Mouse (Mus musculus) MEL (cell line): ENCODE results near the gene Sox30.

Experiments
- CTCF ChIP-seq, 3 experiments: IDR thresholded peaks in 2 of 3; conservative IDR thresholded peaks in 1 of 3; 2 replicates each; pipeline ENCODE4 v1.5.1; 2011 to 2012; ENCODE audit warnings: low read length in 3 of 3, low read depth in 2 of 3, mild to moderate bottlenecking in 2 of 3, improper control_type of control experiment in 1 of 3, inconsistent platforms in 1 of 3, mixed read lengths in 1 of 3, moderate library complexity in 1 of 3; ENCODE audit not compliant: control insufficient read depth in 1 of 3, insufficient read depth in 1 of 3, poor library complexity in 1 of 3, severe bottlenecking in 1 of 3
- EP300 ChIP-seq, 2 experiments: IDR thresholded peaks; 2 replicates each; pipeline ENCODE4 v1.6.1; 2011; ENCODE audit warnings: improper control_type of control experiment in 2 of 2, low read length in 2 of 2, low read depth in 1 of 2, mild to moderate bottlenecking in 1 of 2
- GATA1 ChIP-seq: IDR thresholded peaks from 2 replicates; pipeline ENCODE4 v1.6.1; 2011; ENCODE audit warnings: low read depth, low read length, improper control_type of control experiment
- MXI1 ChIP-seq: IDR thresholded peaks from 2 replicates; pipeline ENCODE4 v1.6.1; 2011; ENCODE audit warnings: mild to moderate bottlenecking, low read depth, low read length, improper control_type of control experiment
- POLR2A ChIP-seq, 2 experiments: IDR thresholded peaks; 2 replicates each; pipeline ENCODE4 v1.6.1; 2011 to 2012; ENCODE audit warnings: low read length in 2 of 2, mild to moderate bottlenecking in 2 of 2, control low read depth in 1 of 2, improper control_type of control experiment in 1 of 2, low read depth in 1 of 2, moderate library complexity in 1 of 2; ENCODE audit not compliant: control insufficient read depth in 1 of 2, insufficient read depth in 1 of 2, poor library complexity in 1 of 2
- TAL1 ChIP-seq: IDR thresholded peaks from 2 replicates; pipeline ENCODE4 v1.6.1; 2012; ENCODE audit warnings: mild to moderate bottlenecking, inconsistent platforms, low read length, moderate library complexity, mixed read lengths
- ZMIZ1 ChIP-seq: IDR thresholded peaks from 2 replicates; pipeline ENCODE4 v1.6.1; 2012; ENCODE audit warnings: low read depth, mild to moderate bottlenecking, inconsistent platforms, low read length, improper control_type of control experiment, moderate library complexity

- TF ChIP-seq EP300 (IDR thresholded peaks at IDR 0.05; ENCODE audit: low read depth in 1 of 2, low read length in 2 of 2) (no peak), GATA1 (no peak), ZMIZ1 (no peak), MXI1 (no peak), POLR2A (IDR thresholded peaks at IDR 0.05; ENCODE audit: control insufficient read depth in 1 of 2, insufficient read depth in 1 of 2, low read depth in 1 of 2, low read length in 2 of 2, poor library complexity in 1 of 2) (no peak), CTCF (IDR thresholded peaks at IDR 0.05 in 2 of 3, conservative IDR thresholded peaks at IDR 0.05 in 1 of 3; ENCODE audit: control insufficient read depth in 1 of 3, insufficient read depth in 1 of 3, low read depth in 2 of 3, low read length in 3 of 3, poor library complexity in 1 of 3, severe bottlenecking in 1 of 3) (no peak), TAL1 (no peak)
Observed at GRCm38 (mm10) chr11:45966896-45967295, 13.2 kb upstream of the Sox30 start.
